Mouse (Mus musculus): ENCODE data around the gene Ear14. TPM values are rescaled to one million over a fixed set of nuclear protein-coding genes. Genes with fewer than 3 reads are reported as not detected.

Gene Ear14
- polyA plus RNA-seq, 1 experiment from 2014 or later, result not detected

Other genes with a start within 250 kb of the Ear14 start
- gene Pnp2, start 247.4 kb upstream of the Ear14 start, polyA plus RNA-seq (2015; fragmentation: Nextera tagmentation; extraction: Ambion mirVana), result 0.17 and 0.20 TPM in 2 replicates
- gene Rnase10, start 195.6 kb upstream of the Ear14 start, polyA plus RNA-seq (2015; fragmentation: Nextera tagmentation; extraction: Ambion mirVana), result not detected in 2 replicates
- gene Rnase9, start 161.5 kb upstream of the Ear14 start, polyA plus RNA-seq (2015; fragmentation: Nextera tagmentation; extraction: Ambion mirVana), result not detected in 2 replicates
- not detected in 2 replicates for gene Rnase11, start 153.2 kb upstream of the Ear14 start, polyA plus RNA-seq (2015; fragmentation: Nextera tagmentation; extraction: Ambion mirVana)
- not detected in 2 replicates for gene Rnase12, start 145.7 kb upstream of the Ear14 start, polyA plus RNA-seq (2015; fragmentation: Nextera tagmentation; extraction: Ambion mirVana)
- gene Olfr750, start 129.0 kb upstream of the Ear14 start, polyA plus RNA-seq (2015; fragmentation: Nextera tagmentation; extraction: Ambion mirVana), result not detected in 2 replicates
- 8.9 and 10.0 TPM in 2 replicates for gene Rnase4, start 112.3 kb upstream of the Ear14 start, polyA plus RNA-seq (2015; fragmentation: Nextera tagmentation; extraction: Ambion mirVana)
- gene Ang, start 112.2 kb upstream of the Ear14 start, polyA plus RNA-seq (2015; fragmentation: Nextera tagmentation; extraction: Ambion mirVana), result 2.6 and 3.8 TPM in 2 replicates
- gene Eddm3b, start 89.0 kb upstream of the Ear14 start, polyA plus RNA-seq (2015; fragmentation: Nextera tagmentation; extraction: Ambion mirVana), result not detected in 2 replicates
- 0.36 and 0.40 TPM in 2 replicates for gene Rnase6, start 79.5 kb upstream of the Ear14 start, polyA plus RNA-seq (2015; fragmentation: Nextera tagmentation; extraction: Ambion mirVana)
- gene Rnase1, start 56.6 kb upstream of the Ear14 start, polyA plus RNA-seq (2015; fragmentation: Nextera tagmentation; extraction: Ambion mirVana), result 0.23 and 0.26 TPM in 2 replicates
- gene Rnase2b, start 41.1 kb upstream of the Ear14 start, polyA plus RNA-seq (2015; fragmentation: Nextera tagmentation; extraction: Ambion mirVana), result not detected in 2 replicates
- gene Ang2, start 4.2 kb upstream of the Ear14 start, polyA plus RNA-seq (2015; fragmentation: Nextera tagmentation; extraction: Ambion mirVana), result not detected in 2 replicates
- gene Rnase2a, start 52.7 kb downstream of the Ear14 start, polyA plus RNA-seq (2015; fragmentation: Nextera tagmentation; extraction: Ambion mirVana), result not detected in 2 replicates
- gene Gm7247, start 158.4 kb downstream of the Ear14 start, polyA plus RNA-seq (2015; fragmentation: Nextera tagmentation; extraction: Ambion mirVana), result not detected in 2 replicates
- gene Vmn2r88, start 207.4 kb downstream of the Ear14 start, polyA plus RNA-seq (2015; fragmentation: Nextera tagmentation; extraction: Ambion mirVana), result not detected in 2 replicates
- not detected in 2 replicates for gene Vmn2r89, start 248.5 kb downstream of the Ear14 start, polyA plus RNA-seq (2015; fragmentation: Nextera tagmentation; extraction: Ambion mirVana)

All from forebrain, embryonic 15.5 days (tissue).